Mouse (Mus musculus) liver, embryonic 14.5 days (tissue): ENCODE results near the gene Ifi27l2a.
"Not testable (repeated sequence)": the region's sequence is repeated elsewhere in the genome, so short reads cannot be mapped to it uniquely, and the experiment has no call there.

Source experiments
- CTCF ChIP-seq: IDR thresholded peaks from 2 replicates; pipeline ENCODE4 v1.5.1; 2016; ENCODE audit warnings: antibody characterized with exemption, low read depth, control low read depth
- EP300 ChIP-seq: IDR thresholded peaks from 2 replicates; pipeline ENCODE4 v1.6.1; 2016; ENCODE audit warnings: antibody characterized with exemption, low read depth

GRCm38 (mm10) chr12:103484200-103484972 lies 40.9 kb upstream of the Ifi27l2a start:
- TF ChIP-seq EP300, CTCF: not testable (repeated sequence)
